Mouse (Mus musculus): Measurements from ENCODE around the gene Dot1l. TPM values are rescaled to one million over a fixed set of nuclear protein-coding genes. Genes with fewer than 3 reads are reported as not detected.

Dot1l gene
- polyA plus RNA-seq, 1 experiment from 2014 or later: 28.2 TPM

DNA sequence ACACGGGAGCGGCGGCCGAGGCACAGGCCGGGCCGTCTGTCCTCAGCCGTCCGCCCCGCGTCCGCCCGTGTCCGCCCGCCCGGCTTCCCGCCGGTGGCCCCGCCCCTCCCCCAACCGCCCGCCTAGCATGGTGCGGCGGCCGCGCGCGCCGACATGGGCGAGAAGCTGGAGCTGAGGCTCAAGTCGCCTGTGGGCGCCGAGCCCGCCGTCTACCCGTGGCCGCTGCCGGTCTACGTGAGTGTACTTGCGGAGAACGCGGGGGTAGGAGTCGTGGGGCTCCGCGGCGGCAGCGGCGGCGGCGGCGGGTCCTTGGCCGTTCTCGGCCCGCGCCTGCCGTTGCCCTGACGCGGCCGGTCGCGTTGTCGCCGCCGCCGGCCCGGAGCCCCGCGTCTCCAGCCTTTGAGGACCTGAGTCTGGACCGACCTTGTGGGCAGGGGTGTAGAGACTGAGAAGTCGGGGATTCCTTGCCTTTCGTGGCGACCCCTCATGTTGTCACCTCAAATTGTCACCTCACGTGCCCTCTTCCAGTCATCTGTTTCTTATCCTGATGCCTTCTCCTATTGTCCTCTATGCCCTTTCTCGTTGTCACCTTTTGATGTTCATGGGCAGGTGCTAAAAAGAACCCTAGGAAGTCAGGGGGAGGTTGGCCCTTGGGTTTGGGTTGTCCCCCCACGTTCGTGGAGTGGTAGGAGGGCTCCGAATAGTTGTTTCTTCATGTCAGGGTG lies 447 bp downstream of the Dot1l start:
- ATAC-seq (replicated peaks; ENCODE audit: low FRiP score): peak; percentile 44
- H3K27ac ChIP-seq (ENCODE audit: low read depth, low read length): peak overlapping the region; percentile 81
- H3K27me3 ChIP-seq (replicated peaks; ENCODE audit: control insufficient read depth, insufficient read depth, low read length): no peaks in the 10 kb centered on the region
- H3K4me3 ChIP-seq (ENCODE audit: low read depth, low read length): peak overlapping the region; percentile 95
- WGBS: under 1% methylated on average over 56 of the region's 75 CpGs
- peak overlapping the region; percentile 94 for H3K9ac ChIP-seq (ENCODE audit: low read depth, low read length)
- peaks cover 57% of the 10 kb centered on the region for H3K4me1 ChIP-seq (replicated peaks; ENCODE audit: control insufficient read depth, insufficient read depth, low read length)
- DNase-seq (ENCODE audit: low spot score): peak; percentile 46
- no peaks in the 10 kb centered on the region for H3K9me3 ChIP-seq (ENCODE audit: control insufficient read depth, low read length)
- no peaks in the 10 kb centered on the region for H3K36me3 ChIP-seq (ENCODE audit: control insufficient read depth, insufficient read depth, low read length)
- H3K4me2 ChIP-seq: peak overlapping the region; percentile 83

DNA sequence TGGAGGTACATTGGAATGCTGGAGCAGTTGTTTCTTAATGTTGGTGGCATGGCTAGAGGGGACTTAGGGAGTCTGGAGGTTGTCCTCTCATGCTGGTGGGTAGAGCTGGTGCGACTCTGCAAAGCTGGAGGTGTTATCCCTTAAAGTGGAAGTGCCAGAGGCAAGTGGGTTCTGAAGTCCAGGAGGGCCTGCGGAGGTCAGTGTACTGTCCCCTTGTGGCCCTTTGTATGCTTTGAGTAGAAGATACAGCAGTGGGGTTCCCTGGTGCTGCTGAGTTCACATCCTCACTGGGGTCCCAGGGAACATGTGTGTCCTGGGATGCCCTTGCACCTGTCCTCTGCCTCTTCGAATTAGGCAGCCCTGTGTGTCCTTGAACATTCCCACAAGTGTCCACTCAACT lies 1.1 kb downstream of the Dot1l start:
- ATAC-seq (replicated peaks; ENCODE audit: low FRiP score): no peak
- DNase-seq (ENCODE audit: low spot score): no peak
- Histone ChIP-seq H3K4me1 (replicated peaks; ENCODE audit: control insufficient read depth, insufficient read depth, low read length) (peaks cover 60% of the 10 kb centered on the region), H3K9ac (ENCODE audit: low read depth, low read length) (peak overlapping the region; percentile 94), H3K4me3 (ENCODE audit: low read depth, low read length) (peak overlapping the region; percentile 95), H3K27ac (ENCODE audit: low read depth, low read length) (no peak overlapping the region), H3K27me3 (replicated peaks; ENCODE audit: control insufficient read depth, insufficient read depth, low read length) (no peaks in the 10 kb centered on the region), H3K36me3 (ENCODE audit: control insufficient read depth, insufficient read depth, low read length) (no peaks in the 10 kb centered on the region), H3K9me3 (ENCODE audit: control insufficient read depth, low read length) (no peaks in the 10 kb centered on the region), H3K4me2 (peak overlapping the region; percentile 83)
- WGBS: 18% methylated on average over 3 of the region's 3 CpGs

DNA sequence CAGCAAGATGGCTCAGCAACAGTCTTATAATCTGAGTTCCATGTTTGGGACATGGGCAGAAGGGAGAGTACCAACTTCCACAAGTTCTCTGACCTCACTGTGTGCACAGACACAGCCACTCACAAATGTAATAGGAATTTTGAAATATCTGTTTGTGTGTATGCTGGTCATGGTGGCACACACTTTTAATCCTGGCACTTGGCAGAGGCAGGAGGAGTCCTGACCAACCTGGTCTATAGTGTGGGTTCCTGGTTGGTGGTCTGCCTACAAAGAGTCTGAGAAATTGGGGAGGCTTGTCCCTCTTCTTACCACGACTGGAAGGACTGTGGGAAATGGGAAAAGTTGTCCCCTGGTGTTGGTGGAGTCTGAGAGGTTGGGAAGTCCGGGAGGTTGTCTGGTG lies 1.5 kb downstream of the Dot1l start:
- Histone ChIP-seq H3K27ac (ENCODE audit: low read depth, low read length) (no peak overlapping the region), H3K4me1 (replicated peaks; ENCODE audit: control insufficient read depth, insufficient read depth, low read length) (peaks cover 64% of the 10 kb centered on the region), H3K9me3 (ENCODE audit: control insufficient read depth, low read length) (no peaks in the 10 kb centered on the region)

DNA sequence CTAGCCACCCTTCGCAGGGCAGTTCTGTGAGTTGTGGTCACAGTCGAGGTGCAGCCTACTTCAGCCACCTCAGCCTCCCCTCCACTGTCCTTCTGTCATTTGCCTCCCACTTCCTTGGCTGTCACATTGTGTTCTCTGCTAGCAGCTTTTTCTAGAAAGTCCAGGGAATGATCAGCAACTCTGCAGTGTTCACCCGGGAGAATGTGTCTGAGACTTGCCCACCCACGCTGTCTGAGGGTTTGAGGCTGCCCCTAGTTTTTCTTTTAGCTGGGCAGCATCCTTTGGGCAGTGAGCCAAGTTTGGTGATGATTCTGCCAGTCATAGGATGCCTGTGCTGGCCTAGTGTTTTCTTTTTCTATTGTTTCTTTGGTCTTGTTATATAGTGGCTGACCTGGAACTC lies 2.0 kb downstream of the Dot1l start:
- no peak for ATAC-seq (replicated peaks; ENCODE audit: low FRiP score)
- Histone ChIP-seq H3K9me3 (ENCODE audit: control insufficient read depth, low read length) (no peaks in the 10 kb centered on the region), H3K36me3 (ENCODE audit: control insufficient read depth, insufficient read depth, low read length) (no peaks in the 10 kb centered on the region), H3K4me3 (ENCODE audit: low read depth, low read length) (peak overlapping the region; percentile 95; the same call in 1 of the 2 replicates), H3K4me1 (replicated peaks; ENCODE audit: control insufficient read depth, insufficient read depth, low read length) (peaks cover 65% of the 10 kb centered on the region), H3K9ac (ENCODE audit: low read depth, low read length) (peak overlapping the region; percentile 1), H3K27ac (ENCODE audit: low read depth, low read length) (no peak overlapping the region), H3K27me3 (replicated peaks; ENCODE audit: control insufficient read depth, insufficient read depth, low read length) (no peaks in the 10 kb centered on the region), H3K4me2 (peak overlapping the region; percentile 83)
- WGBS: 64% methylated on average over 4 of the region's 4 CpGs
- no peak for DNase-seq (ENCODE audit: low spot score)

More for the DNA sequence above, 1.5 kb downstream of the Dot1l start:
- Histone ChIP-seq H3K4me2 (peak overlapping the region; percentile 83), H3K27me3 (replicated peaks; ENCODE audit: control insufficient read depth, insufficient read depth, low read length) (no peaks in the 10 kb centered on the region), H3K4me3 (ENCODE audit: low read depth, low read length) (peak overlapping the region; percentile 95), H3K9ac (ENCODE audit: low read depth, low read length) (peak overlapping the region; percentile 94), H3K36me3 (ENCODE audit: control insufficient read depth, insufficient read depth, low read length) (no peaks in the 10 kb centered on the region)
- no peak for DNase-seq (ENCODE audit: low spot score)
- no peak for ATAC-seq (replicated peaks; ENCODE audit: low FRiP score)
- 68% methylated on average over 2 of the region's 2 CpGs for WGBS

DNA sequence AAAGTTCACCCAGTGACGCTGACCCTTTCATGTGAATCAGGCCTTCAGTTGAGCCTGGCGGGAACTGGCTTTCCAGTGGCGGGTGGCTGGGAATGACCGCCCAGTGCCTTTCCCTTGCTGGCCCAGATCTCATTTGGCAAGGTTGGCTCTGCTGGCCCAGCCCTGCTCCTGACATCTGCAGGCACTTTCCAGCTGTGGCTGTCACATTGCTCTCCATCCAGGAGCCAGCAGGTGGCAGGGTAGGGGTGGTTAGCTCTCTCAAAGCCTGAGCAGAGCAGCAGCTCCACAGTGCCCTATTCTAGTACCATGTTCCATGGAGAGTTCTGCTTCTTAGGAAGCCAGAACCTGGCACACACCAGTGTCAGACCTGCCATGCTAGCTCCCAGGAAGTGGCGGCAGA lies 2.7 kb downstream of the Dot1l start:
- Histone ChIP-seq H3K4me1 (replicated peaks; ENCODE audit: control insufficient read depth, insufficient read depth, low read length) (peaks cover 58% of the 10 kb centered on the region), H3K36me3 (ENCODE audit: control insufficient read depth, insufficient read depth, low read length) (no peaks in the 10 kb centered on the region), H3K9me3 (ENCODE audit: control insufficient read depth, low read length) (no peaks in the 10 kb centered on the region), H3K27ac (ENCODE audit: low read depth, low read length) (no peak overlapping the region), H3K4me3 (ENCODE audit: low read depth, low read length) (no peak overlapping the region; the same call in 1 of the 2 replicates), H3K27me3 (replicated peaks; ENCODE audit: control insufficient read depth, insufficient read depth, low read length) (no peaks in the 10 kb centered on the region), H3K9ac (ENCODE audit: low read depth, low read length) (no peak overlapping the region), H3K4me2 (peak overlapping the region; percentile 83; the same call in 1 of the 2 replicates)
- WGBS: 39% methylated on average over 5 of the region's 5 CpGs
- ATAC-seq (replicated peaks; ENCODE audit: low FRiP score) (peak; percentile 65), DNase-seq (ENCODE audit: low spot score) (peak; percentile 52)

DNA sequence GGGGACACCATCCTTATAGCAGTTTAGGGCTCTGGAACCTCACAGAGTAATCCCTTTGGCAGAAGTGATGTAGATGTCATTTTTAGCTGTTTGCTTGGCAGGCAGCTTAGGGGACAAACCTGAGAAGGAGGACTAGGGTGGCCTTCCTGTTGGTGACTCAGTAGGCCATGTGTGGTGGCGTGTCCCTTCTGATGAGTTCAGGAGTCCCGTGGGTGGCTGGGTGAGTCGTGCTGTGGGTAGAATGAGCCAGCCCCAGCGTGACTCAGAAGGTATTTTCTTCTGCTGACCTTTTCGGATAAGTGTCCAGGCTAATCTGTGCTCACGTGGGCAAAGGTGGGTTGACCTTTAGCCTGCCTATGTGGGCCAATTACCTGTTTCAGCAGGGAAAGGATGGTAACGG lies 3.6 kb downstream of the Dot1l start:
- no peak for ATAC-seq (replicated peaks; ENCODE audit: low FRiP score)
- no peaks in the 10 kb centered on the region for H3K9me3 ChIP-seq (ENCODE audit: control insufficient read depth, low read length)
- H3K9ac ChIP-seq (ENCODE audit: low read depth, low read length): peak overlapping the region; percentile 35; the same call in 1 of the 2 replicates
- H3K4me1 ChIP-seq (replicated peaks; ENCODE audit: control insufficient read depth, insufficient read depth, low read length): peaks cover 57% of the 10 kb centered on the region
- no peak overlapping the region for H3K27ac ChIP-seq (ENCODE audit: low read depth, low read length)
- no peak for DNase-seq (ENCODE audit: low spot score)
- no peak overlapping the region for H3K4me3 ChIP-seq (ENCODE audit: low read depth, low read length)
- H3K4me2 ChIP-seq: no peak overlapping the region; the same call in 1 of the 2 replicates
- H3K36me3 ChIP-seq (ENCODE audit: control insufficient read depth, insufficient read depth, low read length): peaks cover 3% of the 10 kb centered on the region; the same call in 1 of the 2 replicates
- H3K27me3 ChIP-seq (replicated peaks; ENCODE audit: control insufficient read depth, insufficient read depth, low read length): no peaks in the 10 kb centered on the region
- WGBS: 70% methylated on average over 7 of the region's 7 CpGs

DNA sequence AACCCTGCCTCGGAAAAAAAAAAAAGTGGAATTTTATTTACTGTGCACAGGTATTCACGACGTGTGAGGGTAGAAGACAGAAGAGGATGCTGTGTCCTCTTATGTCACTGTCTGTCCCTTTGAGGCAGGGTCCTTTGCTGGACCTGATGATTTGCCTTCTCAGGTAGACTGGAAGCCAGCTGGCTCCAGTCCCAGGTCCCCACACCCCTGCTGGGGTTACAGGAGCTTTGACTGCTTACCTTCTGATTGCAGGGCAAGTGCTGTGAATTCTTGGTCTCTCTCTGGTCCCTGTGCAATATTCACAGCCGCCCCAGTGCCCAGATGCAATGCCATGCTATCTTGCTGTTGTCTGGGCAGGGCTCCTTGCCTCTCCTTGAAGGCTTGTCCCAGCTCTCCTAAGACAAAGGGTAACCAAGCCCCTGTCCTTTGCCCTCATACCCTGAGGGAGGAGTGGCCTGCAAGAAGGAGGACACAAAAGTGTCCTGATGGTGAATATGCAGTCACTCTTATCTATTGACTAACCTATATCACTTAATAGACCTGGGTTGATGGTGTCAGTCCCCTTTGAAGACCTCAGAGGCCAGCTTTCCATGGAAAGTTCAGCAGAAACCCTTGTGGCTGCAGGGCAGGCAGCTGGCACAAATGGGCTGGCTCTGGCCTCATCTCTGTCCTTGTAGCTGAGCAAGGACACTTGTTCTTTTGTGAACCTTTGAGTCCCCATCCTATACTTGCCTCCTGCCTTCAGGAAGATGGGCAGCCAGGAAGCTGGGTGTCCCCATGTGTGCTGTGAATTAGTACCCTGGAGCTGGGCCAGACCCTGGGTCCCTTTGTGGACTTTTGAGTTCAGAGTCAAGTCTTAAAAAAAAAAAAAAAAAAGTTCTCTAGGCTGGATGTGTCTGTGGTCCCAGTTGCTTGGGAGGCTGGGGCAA lies 5.9 kb downstream of the Dot1l start:
- Histone ChIP-seq H3K4me2 (no peak overlapping the region), H3K9ac (ENCODE audit: low read depth, low read length) (no peak overlapping the region), H3K4me3 (ENCODE audit: low read depth, low read length) (no peak overlapping the region), H3K27ac (ENCODE audit: low read depth, low read length) (no peak overlapping the region), H3K4me1 (replicated peaks; ENCODE audit: control insufficient read depth, insufficient read depth, low read length) (peaks cover 52% of the 10 kb centered on the region), H3K27me3 (replicated peaks; ENCODE audit: control insufficient read depth, insufficient read depth, low read length) (no peaks in the 10 kb centered on the region), H3K9me3 (ENCODE audit: control insufficient read depth, low read length) (no peaks in the 10 kb centered on the region), H3K36me3 (ENCODE audit: control insufficient read depth, insufficient read depth, low read length) (peaks cover 6% of the 10 kb centered on the region; the same call in 1 of the 2 replicates)
- ATAC-seq (replicated peaks; ENCODE audit: low FRiP score) (no peak), DNase-seq (ENCODE audit: low spot score) (no peak)
- 80% methylated on average over 4 of the region's 4 CpGs for WGBS

DNA sequence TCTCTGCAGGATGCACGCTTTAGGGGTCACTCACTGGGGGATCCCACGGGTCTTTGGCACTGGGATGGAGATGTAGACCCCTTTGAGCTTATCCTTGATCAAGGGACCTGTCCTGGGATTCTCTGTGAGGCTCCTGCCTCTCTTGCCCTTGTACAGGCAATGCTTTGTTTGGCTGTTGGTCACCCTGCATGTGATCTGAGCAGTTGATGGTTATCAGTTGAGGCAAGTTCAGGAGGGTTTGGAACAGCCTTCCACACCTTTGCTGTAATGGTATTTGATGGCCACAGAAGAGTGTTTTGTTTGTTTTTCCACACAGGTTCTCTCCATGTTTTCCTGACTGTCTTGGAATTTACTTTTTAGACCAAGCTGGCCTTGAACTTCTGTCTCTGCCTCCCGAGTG lies 6.8 kb downstream of the Dot1l start:
- Histone ChIP-seq H3K4me2 (no peak overlapping the region), H3K27me3 (replicated peaks; ENCODE audit: control insufficient read depth, insufficient read depth, low read length) (no peaks in the 10 kb centered on the region), H3K9ac (ENCODE audit: low read depth, low read length) (no peak overlapping the region), H3K4me3 (ENCODE audit: low read depth, low read length) (no peak overlapping the region), H3K9me3 (ENCODE audit: control insufficient read depth, low read length) (no peaks in the 10 kb centered on the region), H3K36me3 (ENCODE audit: control insufficient read depth, insufficient read depth, low read length) (peaks cover 15% of the 10 kb centered on the region), H3K4me1 (replicated peaks; ENCODE audit: control insufficient read depth, insufficient read depth, low read length) (peaks cover 43% of the 10 kb centered on the region), H3K27ac (ENCODE audit: low read depth, low read length) (no peak overlapping the region)
- DNase-seq (ENCODE audit: low spot score) (no peak), ATAC-seq (replicated peaks; ENCODE audit: low FRiP score) (no peak)
- 75% methylated on average over 3 of the region's 3 CpGs for WGBS
